ENCODE assay signal across 8 mouse cellular contexts in the genomic region with DNA sequence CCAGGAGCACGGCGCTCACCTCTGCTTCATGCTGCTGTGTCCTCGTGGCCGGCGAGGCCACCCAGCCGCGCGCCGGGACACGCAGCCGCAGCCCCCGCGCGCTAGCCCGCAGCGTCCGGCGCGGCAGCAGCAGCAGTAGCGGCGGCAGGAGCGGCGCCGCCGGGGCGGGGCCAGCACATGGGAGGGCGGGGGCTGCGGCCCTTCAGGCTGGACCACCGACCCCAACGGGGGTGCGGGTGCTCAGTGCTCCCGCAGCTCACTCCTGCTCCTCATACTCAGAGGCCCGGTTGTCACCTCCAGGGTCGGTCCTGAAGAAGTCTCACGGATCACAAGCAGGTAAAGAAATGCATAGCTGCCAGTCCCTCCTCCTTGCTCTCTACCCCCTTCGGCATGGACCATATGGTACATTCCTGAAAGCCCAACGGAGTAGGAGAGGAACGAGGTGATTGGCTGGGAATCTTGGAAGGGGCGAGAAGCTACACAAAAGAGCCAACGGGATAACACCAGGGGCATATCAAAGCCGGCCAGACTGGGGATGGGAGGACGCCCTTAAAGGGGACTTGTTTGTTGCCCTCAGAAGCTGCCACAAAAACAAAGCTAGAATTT. TPM values are rescaled to one million over a fixed set of nuclear protein-coding genes. Genes with fewer than 3 reads are reported as not detected.
A peak's percentile ranks its signal among the peaks of the same experiment; 100 is the strongest.
DNase-seq lines count a peak whose midpoint lies in the region; ATAC-seq and TF ChIP-seq lines count a peak whose summit lies in the region.

No protein-coding gene starts in this region.

- DNase-seq in brain, embryonic 14.5 days (ENCODE audit: low read depth) = peak; percentile 99
- DNase-seq in kidney, postnatal 0 days (ENCODE audit: low spot score) = peak; percentile 100
- peak; percentile 90 for DNase-seq in liver, embryonic 11.5 days (ENCODE audit: low spot score)
- peak; percentile 94 for DNase-seq in naive thymus-derived CD4-positive, alpha-beta T cell, adult 2 months (ENCODE audit: low read depth)

- peaks cover 29% of the 10 kb centered on the region for H3K79me2 ChIP-seq in C2C12 (ENCODE audit: control insufficient read depth, insufficient read depth)

- H3K27me3 ChIP-seq in C2C12 (ENCODE audit: control insufficient read depth, insufficient read depth, insufficient read length) = no peaks in the 10 kb centered on the region
- no peaks in the 10 kb centered on the region for H3K27me3 ChIP-seq in erythroblast, embryonic 14.5 days (ENCODE audit: control insufficient read depth)
- H3K27me3 ChIP-seq in heart, embryonic 12.5 days (replicated peaks) = no peaks in the 10 kb centered on the region
- no peaks in the 10 kb centered on the region for H3K27me3 ChIP-seq in kidney, postnatal 0 days (ENCODE audit: insufficient read depth, low read length)
- H3K27me3 ChIP-seq in liver, embryonic 11.5 days (replicated peaks; ENCODE audit: control insufficient read depth, insufficient read depth, low read length) = no peaks in the 10 kb centered on the region
- H3K27me3 ChIP-seq in stomach, embryonic 14.5 days (ENCODE audit: control insufficient read depth, insufficient read depth, low read length) = no peaks in the 10 kb centered on the region

- peak overlapping the region; percentile 71 for H3K4me2 ChIP-seq in heart, embryonic 12.5 days
- H3K4me2 ChIP-seq in kidney, postnatal 0 days (ENCODE audit: low read length) = peak overlapping the region; percentile 88
- peak overlapping the region; percentile 74 for H3K4me2 ChIP-seq in liver, embryonic 11.5 days
- H3K4me2 ChIP-seq in stomach, embryonic 14.5 days (replicated peaks; ENCODE audit: low read depth, low read length) = peak overlapping the region; percentile 90

- WGBS in heart, embryonic 12.5 days = under 1% methylated on average over 30 of the region's 42 CpGs
- WGBS in kidney, postnatal 0 days = 0% methylated on average over 24 of the region's 42 CpGs
- under 1% methylated on average over 26 of the region's 42 CpGs for WGBS in liver, embryonic 11.5 days
- under 1% methylated on average over 42 of the region's 42 CpGs for WGBS in stomach, embryonic 14.5 days

- peak; percentile 96 for ATAC-seq in heart, embryonic 12.5 days (ENCODE audit: insufficient number of reproducible peaks, low FRiP score)
- ATAC-seq in kidney, postnatal 0 days (replicated peaks; ENCODE audit: low FRiP score, low read depth) = peak; percentile 97
- ATAC-seq in liver, embryonic 11.5 days (replicated peaks; ENCODE audit: low FRiP score) = peak; percentile 94
- peak; percentile 96 for ATAC-seq in stomach, embryonic 14.5 days (ENCODE audit: insufficient number of reproducible peaks, insufficient read depth, low FRiP score, low read depth)

- H3K9me3 ChIP-seq in erythroblast, embryonic 14.5 days (ENCODE audit: control insufficient read depth, low read length) = no peaks in the 10 kb centered on the region
- H3K9me3 ChIP-seq in heart, embryonic 12.5 days (replicated peaks) = no peaks in the 10 kb centered on the region
- H3K9me3 ChIP-seq in kidney, postnatal 0 days (replicated peaks; ENCODE audit: low read length) = no peaks in the 10 kb centered on the region
- H3K9me3 ChIP-seq in liver, embryonic 11.5 days (ENCODE audit: control insufficient read depth, low read length) = no peaks in the 10 kb centered on the region
- no peaks in the 10 kb centered on the region for H3K9me3 ChIP-seq in stomach, embryonic 14.5 days (ENCODE audit: control insufficient read depth, low read depth, low read length)

- H3K79me3 ChIP-seq in C2C12 (ENCODE audit: low read depth) = peaks cover 3% of the 10 kb centered on the region

- peak overlapping the region; percentile 76 for H3K4me3 ChIP-seq in C2C12 (ENCODE audit: insufficient read depth, poor library complexity, severe bottlenecking)
- H3K4me3 ChIP-seq in erythroblast, embryonic 14.5 days (replicated peaks) = peak overlapping the region; percentile 99
- peak overlapping the region; percentile 97 for H3K4me3 ChIP-seq in heart, embryonic 12.5 days
- H3K4me3 ChIP-seq in kidney, postnatal 0 days (replicated peaks; ENCODE audit: low read depth, low read length) = peak overlapping the region; percentile 65
- peak overlapping the region; percentile 98 for H3K4me3 ChIP-seq in liver, embryonic 11.5 days (ENCODE audit: low read depth, low read length)
- peak overlapping the region; percentile 91 for H3K4me3 ChIP-seq in stomach, embryonic 14.5 days (ENCODE audit: low read depth, low read length)

- TF ChIP-seq POLR2A in brain, embryonic 14.5 days (IDR thresholded peaks at IDR 0.05; ENCODE audit: borderline replicate concordance, extremely low read depth, insufficient read depth, insufficient read length, poor library complexity, severe bottlenecking) = peak; percentile 78

- peak overlapping the region; percentile 91 for H3K27ac ChIP-seq in heart, embryonic 12.5 days (ENCODE audit: poor library complexity, severe bottlenecking)
- peak overlapping the region; percentile 79 for H3K27ac ChIP-seq in kidney, postnatal 0 days
- peak overlapping the region; percentile 87 for H3K27ac ChIP-seq in liver, embryonic 11.5 days (ENCODE audit: low read depth, low read length)
- peak overlapping the region; percentile 64; the same call in 1 of the 2 replicates for H3K27ac ChIP-seq in stomach, embryonic 14.5 days (ENCODE audit: low read length)

- peaks cover 80% of the 10 kb centered on the region for H3K4me1 ChIP-seq in erythroblast, embryonic 14.5 days (ENCODE audit: control insufficient read depth)
- H3K4me1 ChIP-seq in heart, embryonic 12.5 days (replicated peaks) = peaks cover 51% of the 10 kb centered on the region
- H3K4me1 ChIP-seq in kidney, postnatal 0 days (replicated peaks; ENCODE audit: insufficient read depth, low read length) = peaks cover 7% of the 10 kb centered on the region; the same call in 1 of the 2 replicates
- peaks cover 49% of the 10 kb centered on the region for H3K4me1 ChIP-seq in liver, embryonic 11.5 days (replicated peaks; ENCODE audit: control insufficient read depth, insufficient read depth, low read length)
- peaks cover 5% of the 10 kb centered on the region; the same call in 1 of the 2 replicates for H3K4me1 ChIP-seq in stomach, embryonic 14.5 days (ENCODE audit: control insufficient read depth, insufficient read depth, low read length)

- H3K36me3 ChIP-seq in C2C12 (ENCODE audit: control insufficient read depth, insufficient read depth) = no peaks in the 10 kb centered on the region
- peaks cover 28% of the 10 kb centered on the region for H3K36me3 ChIP-seq in erythroblast, embryonic 14.5 days (ENCODE audit: control insufficient read depth)
- peaks cover 14% of the 10 kb centered on the region for H3K36me3 ChIP-seq in heart, embryonic 12.5 days
- H3K36me3 ChIP-seq in kidney, postnatal 0 days (ENCODE audit: insufficient read depth, low read length) = no peaks in the 10 kb centered on the region
- peaks cover 8% of the 10 kb centered on the region for H3K36me3 ChIP-seq in liver, embryonic 11.5 days (ENCODE audit: control insufficient read depth, insufficient read depth, low read length)
- H3K36me3 ChIP-seq in stomach, embryonic 14.5 days (ENCODE audit: control insufficient read depth, insufficient read depth, low read length) = no peaks in the 10 kb centered on the region

- peak overlapping the region; percentile 98 for H3K9ac ChIP-seq in heart, embryonic 12.5 days
- peak overlapping the region; percentile 85 for H3K9ac ChIP-seq in kidney, postnatal 0 days (ENCODE audit: low read depth, low read length)
- H3K9ac ChIP-seq in liver, embryonic 11.5 days (ENCODE audit: low read depth, low read length) = peak overlapping the region; percentile 98
- H3K9ac ChIP-seq in stomach, embryonic 14.5 days (replicated peaks; ENCODE audit: low read depth, low read length) = peak overlapping the region; percentile 57

- TF ChIP-seq CTCF in C2C12 (IDR thresholded peaks at IDR 0.05; ENCODE audit: control insufficient read depth, insufficient read depth, insufficient read length) = no peak
- no peak for TF ChIP-seq CTCF in brain, embryonic 14.5 days (IDR thresholded peaks at IDR 0.05; ENCODE audit: borderline replicate concordance, extremely low read depth, insufficient read depth, insufficient read length)
- TF ChIP-seq CTCF in kidney, postnatal 0 days (IDR thresholded peaks at IDR 0.05; ENCODE audit: low read depth) = no peak

- peak overlapping the region; percentile 94 for H3ac ChIP-seq in C2C12 (ENCODE audit: control insufficient read depth, insufficient read length, low read depth)

TF ChIP-seq in C2C12, 6 proteins besides CTCF, POLR2A, EP300 and RAD21:
- TF ChIP-seq MYOD1 (IDR thresholded peaks at IDR 0.05; ENCODE audit: control insufficient read depth, insufficient read length, low read depth) = no peak
- no peak for TF ChIP-seq FOSL1 (IDR thresholded peaks at IDR 0.05; ENCODE audit: insufficient read depth, low read length, poor library complexity, severe bottlenecking)
- no peak for TF ChIP-seq USF1 (IDR thresholded peaks at IDR 0.05; ENCODE audit: low read depth)
- no peak for TF ChIP-seq MAX (IDR thresholded peaks at IDR 0.05)
- TF ChIP-seq CEBPB (IDR thresholded peaks at IDR 0.05; ENCODE audit: low read depth) = no peak
- TF ChIP-seq MYOG (IDR thresholded peaks at IDR 0.05; ENCODE audit: control insufficient read depth, extremely low read depth, insufficient read length) = no peak

RNA-seq across cellular contexts. Expression of a gene that starts 20.7 kb away (rescaled TPM):
- 10.3 TPM for polyA plus RNA-seq in C2C12 (2012; fragmentation: generic; extraction: Trizol)
- 31.2 and 57.5 TPM in 2 replicates for polyA plus RNA-seq in brain, embryonic 14.5 days (2012; rRNA removed)
- polyA plus RNA-seq in erythroblast, embryonic 14.5 days (2012) = 9.7 and 11.0 TPM in 2 replicates
- 37.4 and 39.5 TPM in 2 replicates for polyA plus RNA-seq in heart, embryonic 12.5 days (2016; fragmentation: Nextera tagmentation; extraction: Ambion mirVana)
- polyA plus RNA-seq in kidney, postnatal 0 days (2015; fragmentation: Nextera tagmentation; extraction: Ambion mirVana) = 6.0 and 6.8 TPM in 2 replicates
- 16.6 and 20.2 TPM in 2 replicates for polyA plus RNA-seq in liver, embryonic 11.5 days (2014; fragmentation: Nextera tagmentation; extraction: Ambion mirVana)
- 22.3 and 24.8 TPM in 2 replicates for polyA plus RNA-seq in stomach, embryonic 14.5 days (2014; fragmentation: Nextera tagmentation; extraction: Ambion mirVana)

Comparison
In these comparisons a context has a peak if more than half of its experiments do, and no peak if none do; other contexts are left out.
1. Peak in every context shown above with its lines: DNase-seq, ATAC-seq, H3K4me3 ChIP-seq and H3K27ac ChIP-seq.